Mouse (Mus musculus) Patski (cell line): ENCODE measurements around the gene Palm. TPM values are rescaled to one million over a fixed set of nuclear protein-coding genes. Genes with fewer than 3 reads are reported as not detected.

Experiments used
- ATAC-seq: fragments of 100-300 bp; one replicate; pipeline ENCODE4 v1.8.0; 2021
- CTCF ChIA-PET: fragments of 350-600 bp; sonication (Branson Sonifier 250); formaldehyde crosslinking; loops from one replicate; lab custom pipeline; 2022; ENCODE audit warnings: inconsistent platforms; lab: Charles Lee
- POLR2A ChIA-PET: fragments of 350-600 bp; sonication (Branson Sonifier 250); formaldehyde crosslinking; loops from one replicate; lab custom pipeline; 2022; ENCODE audit warnings: antibody characterized with exemption, inconsistent platforms; lab: Charles Lee
- DNase-seq: peaks from one replicate; pipeline ENCODE4 v3.0.0-alpha.2; 2011; ENCODE audit warnings: low read depth, low spot score
- H3K27me3 ChIP-seq: fragments of 371-371 bp; one replicate; pipeline ENCODE4 v1.5.1; 2021
- CTCF ChIP-seq: fragments of 100-300 bp; IDR thresholded peaks from one replicate; pipeline ENCODE4 v1.5.1; 2021
- in situ Hi-C: fragments of 300-500 bp; cut with MboI; formaldehyde crosslinking; loops from 3 replicates; pipeline ENCODE4 v1.11.1; 2018; ENCODE audit warnings: low pct_unique_long_range_greater_than_20kb, mixed read lengths
- polyA plus RNA-seq: library from polyadenylated mRNA; unstranded; gene quantifications from one replicate; pipeline ENCODE4 v1.2.3, GENCODE M21; 2021

Palm gene
- polyA plus RNA-seq, 1 experiment from 2014 or later: 141 TPM

- in situ Hi-C loops: no loop called here
- H3K27me3 ChIP-seq: no peaks in the 10 kb centered on the region
- ChIA-PET POLR2A (no interaction called here), CTCF (no interaction called here)
- ATAC-seq (no peak), DNase-seq (no peak)
- no peak for TF ChIP-seq CTCF
These were observed 21.1 kb upstream of the Palm start for GRCm38 (mm10) chr10:79772320-79772719.

- POLR2A ChIA-PET: no interaction called here
- CTCF ChIA-PET: interaction anchor here (1.4 kb wide), 1 partner anchor 15 kb away, joined by 4 read pairs; no protein-coding TSS in a partner anchor
- no peaks in the 10 kb centered on the region for H3K27me3 ChIP-seq
- ATAC-seq (no peak), DNase-seq (no peak)
- in situ Hi-C loops: no loop called here
- TF ChIP-seq CTCF: no peak
These were observed 20.2 kb upstream of the Palm start for GRCm38 (mm10) chr10:79773208-79773607.

- CTCF ChIA-PET: no interaction called here
- in situ Hi-C loops: no loop called here
- H3K27me3 ChIP-seq: no peaks in the 10 kb centered on the region
- TF ChIP-seq CTCF: no peak
- POLR2A ChIA-PET: no interaction called here
- no peak for DNase-seq
- no peak for ATAC-seq
These were observed 18.7 kb upstream of the Palm start for GRCm38 (mm10) chr10:79774486-79775279.

GRCm38 (mm10) chr10:79777103-79777531 lies 16.3 kb upstream of the Palm start, which contains the start of gene Fstl3:
Gene Fstl3, plus strand, starts transcription at chr10:79777272.
- H3K27me3 ChIP-seq: no peaks in the 10 kb centered on the region
- ATAC-seq (no peak), DNase-seq (no peak)
- in situ Hi-C loops: no loop called here
- CTCF ChIA-PET: interaction anchor here (1.5 kb wide), 1 partner anchor 8 kb away, joined by 9 read pairs; no protein-coding TSS in a partner anchor
- TF ChIP-seq CTCF: no peak
- POLR2A ChIA-PET: no interaction called here

- POLR2A ChIA-PET: interaction anchor here (1.9 kb wide), 1 partner anchor 10 kb away, joined by 8 read pairs; no protein-coding TSS in a partner anchor
- DNase-seq (no peak), ATAC-seq (no peak)
- in situ Hi-C loops: no loop called here
- CTCF ChIA-PET: interaction anchor here (1.2 to 1.5 kb wide), 2 partner anchors 9 to 17 kb away, joined by 3 to 9 read pairs; no protein-coding TSS in a partner anchor
- no peak for TF ChIP-seq CTCF
- H3K27me3 ChIP-seq: no peaks in the 10 kb centered on the region
These were observed 15.4 kb upstream of the Palm start for GRCm38 (mm10) chr10:79778006-79778405.

GRCm38 (mm10) chr10:79779193-79779592 lies 14.2 kb upstream of the Palm start:
- CTCF ChIA-PET: interaction anchor here (0.9 to 2.7 kb wide), 3 partner anchors 9 to 15 kb away, joined by 3 to 21 read pairs (median 12); no protein-coding TSS in a partner anchor
- TF ChIP-seq CTCF: no peak
- in situ Hi-C loops: no loop called here
- POLR2A ChIA-PET: interaction anchor here (1.9 kb wide), 1 partner anchor 11 kb away, joined by 8 read pairs; no protein-coding TSS in a partner anchor
- ATAC-seq: no peak
- no peaks in the 10 kb centered on the region for H3K27me3 ChIP-seq
- no peak for DNase-seq

GRCm38 (mm10) chr10:79779784-79780663 lies 13.3 kb upstream of the Palm start:
- in situ Hi-C loops: loop anchor here (10.0 kb wide), 1 partner anchor 85 kb away; no protein-coding TSS in a partner anchor
- DNase-seq: peak; percentile 88
- peak; percentile 87 for ATAC-seq
- ChIA-PET POLR2A (interaction anchor here (0.7 to 1.9 kb wide), 2 partner anchors 12 to 66 kb away, joined by 5 to 8 read pairs; no protein-coding TSS in a partner anchor), CTCF (interaction anchor here (0.6 to 2.7 kb wide), 11 partner anchors 9 to 75 kb away, joined by 3 to 21 read pairs (median 4); partner anchors contain the start of genes Misp and Rnf126)
- TF ChIP-seq CTCF: no peak
- no peaks in the 10 kb centered on the region for H3K27me3 ChIP-seq

- ChIA-PET CTCF (interaction anchor here (0.6 to 2.7 kb wide), 10 partner anchors 8 to 75 kb away, joined by 3 to 21 read pairs (median 4); partner anchors contain the start of genes Misp and Rnf126), POLR2A (interaction anchor here (0.7 kb wide), 1 partner anchor 67 kb away, joined by 5 read pairs; no protein-coding TSS in a partner anchor)
- TF ChIP-seq CTCF: no peak
- ATAC-seq (peak; percentile 51), DNase-seq (no peak)
- in situ Hi-C loops: loop anchor here (10.0 kb wide), 1 partner anchor 86 kb away; no protein-coding TSS in a partner anchor
- no peaks in the 10 kb centered on the region for H3K27me3 ChIP-seq
These were observed 12.7 kb upstream of the Palm start for GRCm38 (mm10) chr10:79780664-79781015.

GRCm38 (mm10) chr10:79781139-79781538 lies 12.2 kb upstream of the Palm start:
- in situ Hi-C loops: loop anchor here (10.0 kb wide), 1 partner anchor 86 kb away; no protein-coding TSS in a partner anchor
- no peak for TF ChIP-seq CTCF
- ChIA-PET CTCF (interaction anchor here (2.7 kb wide), 1 partner anchor 8 kb away, joined by 12 read pairs; no protein-coding TSS in a partner anchor), POLR2A (no interaction called here)
- ATAC-seq (no peak), DNase-seq (no peak)
- no peaks in the 10 kb centered on the region for H3K27me3 ChIP-seq

GRCm38 (mm10) chr10:79781956-79782355 lies 11.4 kb upstream of the Palm start:
- POLR2A ChIA-PET: no interaction called here
- no peak for ATAC-seq

More at GRCm38 (mm10) chr10:79781956-79782355, 11.4 kb upstream of the Palm start:
- TF ChIP-seq CTCF: no peak
- CTCF ChIA-PET: no interaction called here
- no peak for DNase-seq
- in situ Hi-C loops: loop anchor here (10.0 kb wide), 1 partner anchor 87 kb away; no protein-coding TSS in a partner anchor
- H3K27me3 ChIP-seq: no peaks in the 10 kb centered on the region
